In the genomic region with DNA sequence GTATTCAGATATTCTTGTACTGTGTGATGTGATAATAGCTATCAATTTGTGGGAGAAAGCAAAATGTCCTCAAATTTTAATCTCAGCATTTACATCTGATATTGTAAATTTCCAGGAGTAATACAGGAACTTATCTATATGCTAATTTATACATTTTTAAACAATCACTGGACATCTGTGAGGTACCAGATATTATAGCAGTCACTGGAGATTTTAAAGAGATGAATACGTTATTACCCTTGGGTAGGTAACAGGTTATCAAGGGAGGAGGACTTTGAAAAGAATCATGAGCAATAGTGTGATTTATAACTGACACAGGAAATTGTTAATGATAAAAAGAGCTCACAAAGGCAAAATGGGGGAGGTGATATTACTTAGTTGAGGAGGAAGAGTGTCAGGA, we compare ENCODE assay signal across 30 mouse cellular contexts.
"Had no signal": no experiment of that assay in that cellular context is flagged by ENCODE, and none has a peak within 500 bp of the region (broad histone marks: within the 10 kb centered on the region; RNA-seq: fewer than 3 reads in every experiment).

No protein-coding gene starts in this region.

- H3K4me3 ChIP-seq: left cerebral cortex, adult 2 months; limb, embryonic 10.5 days; limb, embryonic 12.5 days; limb, embryonic 13.5 days; limb, embryonic 15.5 days; liver, embryonic 12.5 days; liver, embryonic 13.5 days; liver, embryonic 15.5 days; lung, embryonic 15.5 days; megakaryocyte, embryonic 14.5 days; midbrain, embryonic 10.5 days; midbrain, embryonic 13.5 days; midbrain, embryonic 15.5 days; myocyte had no signal

- H3K27me3 ChIP-seq: limb, embryonic 12.5 days; limb, embryonic 13.5 days; limb, embryonic 15.5 days; liver, embryonic 12.5 days; liver, embryonic 13.5 days; liver, embryonic 15.5 days; lung, embryonic 15.5 days; megakaryocyte, embryonic 14.5 days; midbrain, embryonic 13.5 days; midbrain, embryonic 15.5 days had no signal

- DNase-seq: left cerebral cortex, postnatal 4 days; liver; liver, embryonic 13.5 days; liver, postnatal 0 days; lung, adult 18-20 months; lung, adult 2 months; lung, embryonic 14.5 days; lung, postnatal 10 days; lung, postnatal 14 days; lung, postnatal 36 days; lung, postnatal 4 days had no signal

- H3K9ac ChIP-seq: limb, embryonic 12.5 days; limb, embryonic 13.5 days; limb, embryonic 15.5 days; liver, embryonic 12.5 days; liver, embryonic 13.5 days; liver, embryonic 14.5 days; liver, embryonic 15.5 days; liver, postnatal 0 days; lung, embryonic 14.5 days; lung, embryonic 15.5 days; midbrain, embryonic 13.5 days; midbrain, embryonic 15.5 days had no signal

- H3K4me1 ChIP-seq: limb, embryonic 10.5 days; limb, embryonic 12.5 days; limb, embryonic 13.5 days; limb, embryonic 15.5 days; liver, embryonic 12.5 days; liver, embryonic 13.5 days; liver, embryonic 15.5 days; lung, embryonic 15.5 days; megakaryocyte, embryonic 14.5 days; midbrain, embryonic 10.5 days; midbrain, embryonic 13.5 days; midbrain, embryonic 15.5 days had no signal

- H3K36me3 ChIP-seq: limb, embryonic 10.5 days; limb, embryonic 12.5 days; limb, embryonic 13.5 days; limb, embryonic 15.5 days; liver, embryonic 12.5 days; liver, embryonic 13.5 days; liver, embryonic 15.5 days; lung, embryonic 15.5 days; midbrain, embryonic 10.5 days; midbrain, embryonic 13.5 days; midbrain, embryonic 15.5 days had no signal

- H3K9me3 ChIP-seq: limb, embryonic 10.5 days; limb, embryonic 12.5 days; limb, embryonic 13.5 days; limb, embryonic 15.5 days; liver, embryonic 12.5 days; liver, embryonic 13.5 days; liver, embryonic 15.5 days; lung, embryonic 15.5 days; midbrain, embryonic 10.5 days; midbrain, embryonic 13.5 days; midbrain, embryonic 15.5 days had no signal

- ATAC-seq: liver, embryonic 12.5 days; liver, postnatal 0 days; lung, postnatal 0 days; midbrain, embryonic 13.5 days; midbrain, embryonic 15.5 days; midbrain, embryonic 16.5 days had no signal

- H3K4me2 ChIP-seq: limb, embryonic 12.5 days; limb, embryonic 13.5 days; limb, embryonic 15.5 days; liver, embryonic 11.5 days; liver, embryonic 12.5 days; liver, embryonic 13.5 days; liver, embryonic 15.5 days; lung, embryonic 14.5 days; lung, embryonic 15.5 days; midbrain, embryonic 11.5 days; midbrain, embryonic 13.5 days; midbrain, embryonic 15.5 days had no signal

- H3K27ac ChIP-seq: left cerebral cortex, adult 2 months; limb, embryonic 10.5 days; limb, embryonic 12.5 days; limb, embryonic 13.5 days; limb, embryonic 15.5 days; liver, embryonic 12.5 days; liver, embryonic 13.5 days; liver, embryonic 14.5 days; liver, embryonic 15.5 days; lung, embryonic 15.5 days; macrophage; midbrain, embryonic 10.5 days; midbrain, embryonic 13.5 days; midbrain, embryonic 15.5 days had no signal
